In the genomic region with DNA sequence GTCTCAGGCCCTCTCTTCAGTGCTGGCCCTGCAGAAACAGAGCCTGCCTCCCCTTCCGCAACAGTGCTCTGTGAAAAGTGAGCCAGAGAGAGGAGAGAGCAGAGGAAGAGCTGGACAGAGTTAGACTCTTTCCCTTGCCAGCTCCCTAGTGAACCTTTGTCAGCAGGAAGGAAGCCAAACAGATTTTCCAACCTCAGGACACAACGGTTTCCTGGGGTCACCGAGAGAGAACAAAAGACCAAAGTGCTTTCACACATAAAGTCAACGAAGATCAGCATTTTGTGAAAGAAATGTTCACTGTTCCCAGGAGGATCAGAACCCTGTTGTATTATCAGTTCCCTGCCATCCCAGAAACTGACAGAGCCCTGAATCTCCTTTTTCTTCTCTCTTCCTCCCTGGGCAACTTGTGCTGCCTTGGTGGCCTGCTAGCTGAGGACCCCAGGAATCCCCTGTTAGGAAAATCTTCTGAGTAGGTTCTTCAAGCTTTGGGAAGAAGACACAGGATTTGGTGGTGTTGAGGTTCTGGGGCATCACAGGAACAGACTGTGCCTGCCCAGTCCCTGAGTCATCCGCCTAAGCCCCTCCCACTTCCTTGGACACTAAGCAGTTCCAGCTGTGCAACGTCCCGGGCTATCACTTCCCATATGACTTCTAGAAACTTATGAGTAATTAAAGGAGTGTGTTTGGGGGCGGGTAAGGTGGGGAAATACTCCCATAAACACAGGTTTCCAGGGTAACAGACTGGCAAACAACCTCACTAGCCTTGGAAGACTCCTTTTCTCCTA, we compare ENCODE assay signal across 8 mouse cellular contexts. TPM values are rescaled to one million over a fixed set of nuclear protein-coding genes. Genes with fewer than 3 reads are reported as not detected.
DNase-seq lines count a peak whose midpoint lies in the region; ATAC-seq and TF ChIP-seq lines count a peak whose summit lies in the region.

No protein-coding gene starts in this region.

- no peaks in the 10 kb centered on the region for H3K27me3 ChIP-seq in midbrain, postnatal 0 days (ENCODE audit: insufficient read depth, low read length)
- no peaks in the 10 kb centered on the region for H3K27me3 ChIP-seq in midbrain, embryonic 13.5 days
- H3K27me3 ChIP-seq in limb, embryonic 12.5 days = no peaks in the 10 kb centered on the region

- no peak for TF ChIP-seq CTCF in midbrain, postnatal 0 days (IDR thresholded peaks at IDR 0.05)
- TF ChIP-seq CTCF in embryonic fibroblast, embryonic 13.5 days (IDR thresholded peaks at IDR 0.05; ENCODE audit: borderline replicate concordance, insufficient read depth, low read length) = no peak

- H3K9ac ChIP-seq in midbrain, postnatal 0 days (replicated peaks; ENCODE audit: low read length, poor library complexity, severe bottlenecking) = no peak overlapping the region
- no peak overlapping the region for H3K9ac ChIP-seq in midbrain, embryonic 13.5 days (replicated peaks)
- no peak overlapping the region for H3K9ac ChIP-seq in limb, embryonic 12.5 days (replicated peaks)

- no peak for ATAC-seq in midbrain, postnatal 0 days (ENCODE audit: low FRiP score)
- ATAC-seq in midbrain, embryonic 13.5 days = no peak
- ATAC-seq in limb, embryonic 12.5 days (ENCODE audit: insufficient number of reproducible peaks, insufficient read depth, low FRiP score, low TSS enrichment, low read depth) = peak; percentile 91
- peak; percentile 88 for ATAC-seq in monocyte, adult 5-6 weeks (replicated peaks; ENCODE audit: insufficient number of reproducible peaks, low FRiP score, low TSS enrichment, poor library complexity, severe bottlenecking)
- no peak for ATAC-seq in activated CD4-positive, CD25-positive, alpha-beta regulatory T cell, adult 4 months

- no peaks in the 10 kb centered on the region for H3K4me1 ChIP-seq in midbrain, postnatal 0 days (ENCODE audit: insufficient read depth, low read length)
- H3K4me1 ChIP-seq in midbrain, embryonic 13.5 days (replicated peaks) = no peaks in the 10 kb centered on the region; the same call in 1 of the 2 replicates
- peaks cover 20% of the 10 kb centered on the region for H3K4me1 ChIP-seq in embryonic fibroblast, embryonic 13.5 days (ENCODE audit: control insufficient read depth, insufficient read depth, low read length)
- peaks cover 19% of the 10 kb centered on the region for H3K4me1 ChIP-seq in limb, embryonic 12.5 days (replicated peaks)

- H3K27ac ChIP-seq in midbrain, postnatal 0 days (ENCODE audit: low read depth, low read length) = peak overlapping the region; percentile 57
- no peak overlapping the region for H3K27ac ChIP-seq in midbrain, embryonic 13.5 days
- peak overlapping the region; percentile 99 for H3K27ac ChIP-seq in embryonic fibroblast, embryonic 13.5 days (ENCODE audit: insufficient read depth, low read length)
- H3K27ac ChIP-seq in limb, embryonic 12.5 days = peak overlapping the region; percentile 78

- WGBS in midbrain, postnatal 0 days = 24% methylated on average over 8 of the region's 8 CpGs
- 41% methylated on average over 8 of the region's 8 CpGs for WGBS in midbrain, embryonic 13.5 days
- WGBS in limb, embryonic 12.5 days = 16% methylated on average over 8 of the region's 8 CpGs

- no peak overlapping the region for H3K4me2 ChIP-seq in midbrain, postnatal 0 days (ENCODE audit: low read depth, low read length, poor library complexity, severe bottlenecking)
- H3K4me2 ChIP-seq in midbrain, embryonic 13.5 days (replicated peaks) = no peak overlapping the region
- 0 out of 2 replicates have a peak overlapping the region, but pooled peaks have one; percentile 3 for H3K4me2 ChIP-seq in limb, embryonic 12.5 days

- peak; percentile 50 for TF ChIP-seq POLR2A in embryonic fibroblast, embryonic 13.5 days (IDR thresholded peaks at IDR 0.05; ENCODE audit: low read depth, low read length)

- H3K36me3 ChIP-seq in midbrain, postnatal 0 days (ENCODE audit: insufficient read depth, low read length) = no peaks in the 10 kb centered on the region
- H3K36me3 ChIP-seq in midbrain, embryonic 13.5 days = no peaks in the 10 kb centered on the region
- no peaks in the 10 kb centered on the region for H3K36me3 ChIP-seq in limb, embryonic 12.5 days

- H3K9me3 ChIP-seq in midbrain, postnatal 0 days (ENCODE audit: low read length) = peaks cover 6% of the 10 kb centered on the region; the same call in 1 of the 2 replicates
- peaks cover 7% of the 10 kb centered on the region; the same call in 1 of the 2 replicates for H3K9me3 ChIP-seq in midbrain, embryonic 13.5 days
- peaks cover 16% of the 10 kb centered on the region for H3K9me3 ChIP-seq in limb, embryonic 12.5 days

- peak; percentile 3 for DNase-seq in midbrain, postnatal 0 days (ENCODE audit: low spot score)
- DNase-seq in heart, postnatal 4 days = peak; percentile 87
- DNase-seq in cerebellum, postnatal 36 days = no peak

- no peak overlapping the region for H3K4me3 ChIP-seq in midbrain, postnatal 0 days (ENCODE audit: low read depth, low read length)
- H3K4me3 ChIP-seq in midbrain, embryonic 13.5 days (replicated peaks) = no peak overlapping the region
- no peak overlapping the region for H3K4me3 ChIP-seq in embryonic fibroblast, embryonic 13.5 days (ENCODE audit: insufficient read depth, low read length)
- H3K4me3 ChIP-seq in limb, embryonic 12.5 days (replicated peaks) = no peak overlapping the region

RNA-seq across cellular contexts. Expression of a gene that starts 11.5 kb away (rescaled TPM):
- total RNA-seq in midbrain, postnatal 0 days (2014; rRNA removed) = 1.3 and 1.8 TPM in 2 replicates
- polyA plus RNA-seq in midbrain, postnatal 0 days (2015; fragmentation: Nextera tagmentation; extraction: Ambion mirVana) = 0.29 and 0.54 TPM in 2 replicates
- polyA plus RNA-seq in midbrain, embryonic 13.5 days (2015; fragmentation: Nextera tagmentation; extraction: Ambion mirVana) = 0.32 and 0.48 TPM in 2 replicates
- 43.6 and 54.0 TPM in 2 replicates for polyA plus RNA-seq in embryonic fibroblast, embryonic 13.5 days (2011; ENCODE audit: insufficient read length, low read depth, missing spikeins)
- total RNA-seq in heart, postnatal 4 days (2021) = 1 to 10 TPM; 2.3 to 2.9 TPM
- polyA plus RNA-seq in limb, embryonic 12.5 days (2016; fragmentation: Nextera tagmentation; extraction: Ambion mirVana) = 0.36 and 0.50 TPM in 2 replicates
- 0.53 to 10.5 TPM (median 2.5 TPM) in 3 replicates for total RNA-seq in monocyte, adult 5-6 weeks (2017)
- not detected for polyA plus RNA-seq in activated CD4-positive, CD25-positive, alpha-beta regulatory T cell, adult 4 months (2017; shearing (Covaris generic))

RNA-seq across cellular contexts. Expression of a gene that starts 24.7 kb away (rescaled TPM):
- 31.4 and 39.4 TPM in 2 replicates for total RNA-seq in midbrain, postnatal 0 days (2014; rRNA removed)
- 34.6 and 37.7 TPM in 2 replicates for polyA plus RNA-seq in midbrain, postnatal 0 days (2015; fragmentation: Nextera tagmentation; extraction: Ambion mirVana)
- polyA plus RNA-seq in midbrain, embryonic 13.5 days (2015; fragmentation: Nextera tagmentation; extraction: Ambion mirVana) = 54.1 and 56.3 TPM in 2 replicates
- polyA plus RNA-seq in embryonic fibroblast, embryonic 13.5 days (2011; ENCODE audit: insufficient read length, low read depth, missing spikeins) = 55.5 and 59.0 TPM in 2 replicates
- total RNA-seq in heart, postnatal 4 days (2021) = 10 to 100 TPM; 45.0 to 48.0 TPM
- polyA plus RNA-seq in limb, embryonic 12.5 days (2016; fragmentation: Nextera tagmentation; extraction: Ambion mirVana) = 56.4 and 58.0 TPM in 2 replicates
- 73.0 to 91.5 TPM (median 73.5 TPM) in 3 replicates for total RNA-seq in monocyte, adult 5-6 weeks (2017)
- polyA plus RNA-seq in activated CD4-positive, CD25-positive, alpha-beta regulatory T cell, adult 4 months (2017; shearing (Covaris generic)) = 10 to 100 TPM; 54.4 to 68.5 TPM

RNA-seq across cellular contexts. Expression of a gene that starts 25.0 kb away (rescaled TPM):
- 18.6 and 21.8 TPM in 2 replicates for total RNA-seq in midbrain, postnatal 0 days (2014; rRNA removed)
- 17.1 and 18.9 TPM in 2 replicates for polyA plus RNA-seq in midbrain, postnatal 0 days (2015; fragmentation: Nextera tagmentation; extraction: Ambion mirVana)
- polyA plus RNA-seq in midbrain, embryonic 13.5 days (2015; fragmentation: Nextera tagmentation; extraction: Ambion mirVana) = 17.4 and 17.5 TPM in 2 replicates
- polyA plus RNA-seq in embryonic fibroblast, embryonic 13.5 days (2011; ENCODE audit: insufficient read length, low read depth, missing spikeins) = 34.4 and 44.8 TPM in 2 replicates
- total RNA-seq in heart, postnatal 4 days (2021) = 10 to 100 TPM; 12.8 to 15.4 TPM
- polyA plus RNA-seq in limb, embryonic 12.5 days (2016; fragmentation: Nextera tagmentation; extraction: Ambion mirVana) = 22.6 and 23.4 TPM in 2 replicates
- total RNA-seq in monocyte, adult 5-6 weeks (2017) = 1.1 to 2.5 TPM (median 2.0 TPM) in 3 replicates
- polyA plus RNA-seq in activated CD4-positive, CD25-positive, alpha-beta regulatory T cell, adult 4 months (2017; shearing (Covaris generic)) = 1 to 10 TPM; 3.3 to 3.4 TPM

RNA-seq across cellular contexts. Expression of a gene that starts 31.5 kb away (rescaled TPM):
- total RNA-seq in midbrain, postnatal 0 days (2014; rRNA removed) = 54.9 and 60.1 TPM in 2 replicates
- 48.0 and 52.2 TPM in 2 replicates for polyA plus RNA-seq in midbrain, postnatal 0 days (2015; fragmentation: Nextera tagmentation; extraction: Ambion mirVana)
- 50.6 and 51.8 TPM in 2 replicates for polyA plus RNA-seq in midbrain, embryonic 13.5 days (2015; fragmentation: Nextera tagmentation; extraction: Ambion mirVana)
- 29.5 and 38.2 TPM in 2 replicates for polyA plus RNA-seq in embryonic fibroblast, embryonic 13.5 days (2011; ENCODE audit: insufficient read length, low read depth, missing spikeins)
- total RNA-seq in heart, postnatal 4 days (2021) = 10 to 100 TPM; 20.3 to 21.9 TPM
- polyA plus RNA-seq in limb, embryonic 12.5 days (2016; fragmentation: Nextera tagmentation; extraction: Ambion mirVana) = 54.2 and 55.2 TPM in 2 replicates
- total RNA-seq in monocyte, adult 5-6 weeks (2017) = 30.7 to 38.7 TPM (median 34.9 TPM) in 3 replicates
- polyA plus RNA-seq in activated CD4-positive, CD25-positive, alpha-beta regulatory T cell, adult 4 months (2017; shearing (Covaris generic)) = 10 to 100 TPM; 64.1 to 79.7 TPM

RNA-seq across cellular contexts. Expression of a gene that starts 34.5 kb away (rescaled TPM):
- 4.5 and 7.5 TPM in 2 replicates for total RNA-seq in midbrain, postnatal 0 days (2014; rRNA removed)
- 4.9 and 5.1 TPM in 2 replicates for polyA plus RNA-seq in midbrain, postnatal 0 days (2015; fragmentation: Nextera tagmentation; extraction: Ambion mirVana)
- polyA plus RNA-seq in midbrain, embryonic 13.5 days (2015; fragmentation: Nextera tagmentation; extraction: Ambion mirVana) = 5.0 TPM in 2 replicates
- polyA plus RNA-seq in embryonic fibroblast, embryonic 13.5 days (2011; ENCODE audit: insufficient read length, low read depth, missing spikeins) = 14.6 and 19.0 TPM in 2 replicates
- total RNA-seq in heart, postnatal 4 days (2021) = 1 to 10 TPM; 5.3 to 6.5 TPM
- 8.4 and 8.9 TPM in 2 replicates for polyA plus RNA-seq in limb, embryonic 12.5 days (2016; fragmentation: Nextera tagmentation; extraction: Ambion mirVana)
- 68.7 to 107 TPM (median 86.0 TPM) in 3 replicates for total RNA-seq in monocyte, adult 5-6 weeks (2017)
- 100 to 1,000 TPM; 269 to 295 TPM for polyA plus RNA-seq in activated CD4-positive, CD25-positive, alpha-beta regulatory T cell, adult 4 months (2017; shearing (Covaris generic))

Comparison
In these comparisons a context has a peak if more than half of its experiments do, and no peak if none do; other contexts are left out.
1. ATAC-seq: peak in limb, embryonic 12.5 days (single experiment) and monocyte, adult 5-6 weeks (single experiment); none in midbrain, postnatal 0 days (single experiment), midbrain, embryonic 13.5 days (single experiment) and activated CD4-positive, CD25-positive, alpha-beta regulatory T cell, adult 4 months (single experiment).
2. DNase-seq: peak in midbrain, postnatal 0 days (single experiment) and heart, postnatal 4 days (single experiment); none in cerebellum, postnatal 36 days (0 of 2).
3. RNA of a gene that starts 11.5 kb away (polyA plus RNA-seq): 43.6 to 54.0 TPM in embryonic fibroblast, embryonic 13.5 days; 0.29 to 0.54 TPM in midbrain, postnatal 0 days, 0.36 to 0.50 TPM in limb, embryonic 12.5 days, 0.32 to 0.48 TPM in midbrain, embryonic 13.5 days and not detected in activated CD4-positive, CD25-positive, alpha-beta regulatory T cell, adult 4 months; every median in the first group is over 10 times any median in the second.